Mouse (Mus musculus) C2C12 (cell line): Measurements from ENCODE around the gene Slc22a23. TPM values are rescaled to one million over a fixed set of nuclear protein-coding genes. Genes with fewer than 3 reads are reported as not detected.

ENCODE experiments used
- H3K27me3 ChIP-seq: one replicate; pipeline ENCODE4 v1.6.1; 2011; ENCODE audit not compliant: control insufficient read depth, insufficient read depth, insufficient read length
- H3K36me3 ChIP-seq: one replicate; pipeline ENCODE4 v1.6.1; 2011; ENCODE audit not compliant: control insufficient read depth, insufficient read depth
- H3K4me3 ChIP-seq: one replicate; pipeline ENCODE4 v1.5.1; 2011; ENCODE audit warnings: mild to moderate bottlenecking, control low read depth; ENCODE audit not compliant: poor library complexity, insufficient read depth, severe bottlenecking
- H3K79me2 ChIP-seq: one replicate; pipeline ENCODE4 v1.6.1; 2011; ENCODE audit not compliant: control insufficient read depth, insufficient read depth
- H3K79me3 ChIP-seq: one replicate; pipeline ENCODE4 v1.6.1; 2011; ENCODE audit warnings: low read depth, control low read depth
- H3ac ChIP-seq: one replicate; pipeline ENCODE3; 2011; ENCODE audit warnings: low read depth; ENCODE audit not compliant: control insufficient read depth, insufficient read length
- CEBPB ChIP-seq: IDR thresholded peaks from one replicate; pipeline ENCODE4 v1.6.1; 2011; ENCODE audit warnings: low read depth, mild to moderate bottlenecking, control low read depth, moderate library complexity
- CTCF ChIP-seq: IDR thresholded peaks from one replicate; pipeline ENCODE4 v1.5.1; 2011; ENCODE audit not compliant: control insufficient read depth, insufficient read depth, insufficient read length
- FOSL1 ChIP-seq: IDR thresholded peaks from one replicate; pipeline ENCODE4 v1.8.0; 2011; ENCODE audit warnings: mild to moderate bottlenecking, low read length; ENCODE audit not compliant: poor library complexity, insufficient read depth, severe bottlenecking
- MAX ChIP-seq: IDR thresholded peaks from one replicate; pipeline ENCODE4 v1.6.1; 2011; ENCODE audit warnings: mild to moderate bottlenecking, control low read depth
- MYOD1 ChIP-seq: IDR thresholded peaks from one replicate; pipeline ENCODE4 v1.6.1; 2011; ENCODE audit warnings: low read depth; ENCODE audit not compliant: control insufficient read depth, insufficient read length
- MYOG ChIP-seq: IDR thresholded peaks from one replicate; pipeline ENCODE4 v1.6.1; 2011; ENCODE audit not compliant: control insufficient read depth, insufficient read length; ENCODE audit errors: extremely low read depth
- USF1 ChIP-seq: IDR thresholded peaks from one replicate; pipeline ENCODE4 v1.6.1; 2011; ENCODE audit warnings: low read depth, mild to moderate bottlenecking, control low read depth, moderate library complexity
- polyA plus RNA-seq: library from polyadenylated mRNA; unstranded; fragments of >200 nt; fragmentation: generic; extraction: Trizol; gene quantifications from one replicate; pipeline ENCODE4 v1.2.1, GENCODE M21; 2012; ENCODE audit warnings: missing spikeins

The Slc22a23 gene
- polyA plus RNA-seq, 1 experiment: 10.9 TPM

GRCm38 (mm10) chr13:34317051-34317450 is 27.9 kb downstream of the Slc22a23 start:
- H3K27me3 ChIP-seq: no peaks in the 10 kb centered on the region
- no peak overlapping the region for H3K4me3 ChIP-seq
- TF ChIP-seq CTCF (no peak), CEBPB (no peak), FOSL1 (no peak), USF1 (no peak), MYOD1 (no peak), MYOG (no peak), MAX (no peak)
- H3K79me3 ChIP-seq: peaks cover 30% of the 10 kb centered on the region
- H3K79me2 ChIP-seq: peaks cover 87% of the 10 kb centered on the region
- peaks cover 4% of the 10 kb centered on the region for H3K36me3 ChIP-seq
- no peak overlapping the region for H3ac ChIP-seq

DNA sequence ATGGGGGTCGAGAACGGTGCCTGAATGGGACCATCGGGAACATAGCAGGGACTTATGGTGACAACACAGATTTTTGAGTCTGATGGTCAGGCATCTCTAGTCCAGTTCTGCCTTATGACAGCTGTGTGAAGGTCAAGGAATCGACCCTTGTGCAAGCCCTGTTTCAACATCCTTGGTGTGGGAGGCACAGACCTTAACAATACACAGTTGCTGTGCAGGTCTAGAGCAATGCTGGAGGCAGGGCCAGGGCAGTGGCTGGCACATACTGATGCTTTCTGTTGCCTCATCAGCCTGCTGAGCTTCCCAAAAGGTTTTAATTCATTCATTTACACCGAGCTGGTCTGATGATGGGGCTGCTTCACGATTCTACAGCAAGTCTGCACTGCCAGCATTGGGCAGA is 28.5 kb downstream of the Slc22a23 start:
- TF ChIP-seq MAX (no peak), MYOD1 (no peak), CTCF (no peak), MYOG (no peak), FOSL1 (no peak), USF1 (no peak), CEBPB (no peak)
- Histone ChIP-seq H3K4me3 (no peak overlapping the region), H3K27me3 (no peaks in the 10 kb centered on the region), H3K79me3 (peaks cover 32% of the 10 kb centered on the region), H3K36me3 (peaks cover 4% of the 10 kb centered on the region), H3K79me2 (peaks cover 90% of the 10 kb centered on the region), H3ac (no peak overlapping the region)

DNA sequence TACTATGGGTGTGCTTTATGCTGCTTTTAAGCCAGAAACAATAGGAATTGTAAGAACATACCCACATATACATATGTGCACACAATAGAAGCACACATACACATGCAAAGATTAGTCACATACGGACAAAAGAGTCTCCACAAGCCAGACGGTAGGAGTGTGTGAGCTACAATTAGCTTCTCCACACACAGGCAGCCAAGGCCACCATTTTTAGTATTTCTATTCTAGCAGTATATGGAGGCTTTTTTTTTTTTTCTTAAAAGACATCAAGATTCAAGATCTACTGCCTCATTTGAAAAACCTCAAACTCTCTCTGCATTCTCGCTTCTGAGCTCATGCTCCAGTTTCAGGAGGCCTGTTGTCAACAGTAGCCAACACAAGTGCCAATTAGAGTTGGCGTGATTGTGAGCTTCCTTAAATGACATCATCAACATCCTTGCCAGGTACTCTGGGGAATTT is 31.9 kb downstream of the Slc22a23 start:
- H3K27me3 ChIP-seq: no peaks in the 10 kb centered on the region
- TF ChIP-seq MAX (no peak), FOSL1 (no peak), CTCF (no peak), CEBPB (no peak), MYOG (no peak), MYOD1 (no peak), USF1 (no peak)
- H3K36me3 ChIP-seq: no peaks in the 10 kb centered on the region
- peaks cover 78% of the 10 kb centered on the region for H3K79me2 ChIP-seq
- no peak overlapping the region for H3ac ChIP-seq
- peaks cover 26% of the 10 kb centered on the region for H3K79me3 ChIP-seq
- no peak overlapping the region for H3K4me3 ChIP-seq

- TF ChIP-seq USF1 (no peak), FOSL1 (no peak), CEBPB (no peak), CTCF (no peak)
- Histone ChIP-seq H3K79me2 (peaks cover 77% of the 10 kb centered on the region), H3K4me3 (no peak overlapping the region), H3K79me3 (peaks cover 26% of the 10 kb centered on the region), H3K27me3 (no peaks in the 10 kb centered on the region), H3ac (no peak overlapping the region), H3K36me3 (no peaks in the 10 kb centered on the region)
Measured at GRCm38 (mm10) chr13:34312346-34313002, 32.5 kb downstream of the Slc22a23 start.

DNA sequence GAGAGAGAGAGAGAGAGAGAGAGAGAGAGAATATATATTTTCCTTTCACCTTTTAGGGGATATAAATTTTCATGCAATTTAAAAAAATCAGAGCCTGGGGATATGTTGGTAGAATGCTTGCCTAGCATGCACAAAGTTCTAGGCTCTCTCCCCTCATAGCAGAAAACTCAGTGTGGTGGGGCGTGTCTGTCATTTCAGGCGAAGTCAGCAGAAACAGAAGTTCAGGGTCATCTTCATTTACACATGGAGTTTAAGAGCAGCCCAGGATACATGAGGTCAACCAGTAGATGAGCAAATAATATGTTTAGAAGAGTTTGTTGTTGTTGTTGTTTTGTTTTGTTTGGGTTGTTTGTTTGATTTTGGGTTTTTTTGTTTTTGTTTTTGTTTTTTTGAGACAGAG is 33.4 kb downstream of the Slc22a23 start:
- H3ac ChIP-seq: no peak overlapping the region
- TF ChIP-seq FOSL1: no peak
- TF ChIP-seq MYOD1: no peak
- TF ChIP-seq MAX: no peak
- TF ChIP-seq CTCF: no peak
- H3K27me3 ChIP-seq: no peaks in the 10 kb centered on the region
- no peaks in the 10 kb centered on the region for H3K36me3 ChIP-seq
- peaks cover 22% of the 10 kb centered on the region for H3K79me3 ChIP-seq
- H3K79me2 ChIP-seq: peaks cover 77% of the 10 kb centered on the region
- no peak overlapping the region for H3K4me3 ChIP-seq

- Histone ChIP-seq H3K27me3 (no peaks in the 10 kb centered on the region), H3K79me3 (peaks cover 13% of the 10 kb centered on the region), H3K36me3 (peaks cover 9% of the 10 kb centered on the region), H3K4me3 (no peak overlapping the region), H3K79me2 (peaks cover 80% of the 10 kb centered on the region), H3ac (no peak overlapping the region)
- no peak for TF ChIP-seq CEBPB
- no peak for TF ChIP-seq MYOD1
- no peak for TF ChIP-seq MAX
- no peak for TF ChIP-seq USF1
- TF ChIP-seq MYOG: no peak
- no peak for TF ChIP-seq FOSL1
- TF ChIP-seq CTCF: no peak
Measured at GRCm38 (mm10) chr13:34308604-34308927, 36.4 kb downstream of the Slc22a23 start.
